Mouse (Mus musculus): Measurements from ENCODE around the gene Smim14.

GRCm38 (mm10) chr5:65415653-65416458 is 121.1 kb downstream of the Smim14 start:
- TF ChIP-seq CTCF (IDR thresholded peaks at IDR 0.05; ENCODE audit: insufficient read depth, low read depth, low read length): 0 out of 2 replicates have a peak, but pooled peaks have one; percentile 24
- TF ChIP-seq POLR2A (IDR thresholded peaks at IDR 0.05; ENCODE audit: insufficient read depth, low read depth, low read length): no peak

Measured in olfactory bulb, adult 2 months (tissue).